Mouse (Mus musculus) granulocyte monocyte progenitor cell, adult 5-6 weeks (primary cell): Measurements from ENCODE around the gene Acsf2. TPM values are rescaled to one million over a fixed set of nuclear protein-coding genes. Genes with fewer than 3 reads are reported as not detected.
A peak's percentile ranks its signal among the peaks of the same experiment; 100 is the strongest.

Experiments used
- ATAC-seq: replicated peaks from 2 replicates; pipeline ENCODE4 v1.8.0; 2016; ENCODE audit warnings: mild to moderate bottlenecking, moderate TSS enrichment, inconsistent platforms; ENCODE audit not compliant: poor library complexity, severe bottlenecking
- total RNA-seq, 2 experiments: library from RNA; stranded (forward) in 1 of 2; stranded (reverse) in 1 of 2; fragments of 200-712, 200-1000 nt in 1 of 2; fragments of >200 nt in 1 of 2; fragmentation: Nextera tagmentation in 1 of 2; gene quantifications; 2 replicates each; pipeline ENCODE4 v1.2.3; 2014 to 2017

Gene Acsf2
- total RNA-seq, 2 experiments from 2014 or later = 2.1 to 12.9 TPM

DNA sequence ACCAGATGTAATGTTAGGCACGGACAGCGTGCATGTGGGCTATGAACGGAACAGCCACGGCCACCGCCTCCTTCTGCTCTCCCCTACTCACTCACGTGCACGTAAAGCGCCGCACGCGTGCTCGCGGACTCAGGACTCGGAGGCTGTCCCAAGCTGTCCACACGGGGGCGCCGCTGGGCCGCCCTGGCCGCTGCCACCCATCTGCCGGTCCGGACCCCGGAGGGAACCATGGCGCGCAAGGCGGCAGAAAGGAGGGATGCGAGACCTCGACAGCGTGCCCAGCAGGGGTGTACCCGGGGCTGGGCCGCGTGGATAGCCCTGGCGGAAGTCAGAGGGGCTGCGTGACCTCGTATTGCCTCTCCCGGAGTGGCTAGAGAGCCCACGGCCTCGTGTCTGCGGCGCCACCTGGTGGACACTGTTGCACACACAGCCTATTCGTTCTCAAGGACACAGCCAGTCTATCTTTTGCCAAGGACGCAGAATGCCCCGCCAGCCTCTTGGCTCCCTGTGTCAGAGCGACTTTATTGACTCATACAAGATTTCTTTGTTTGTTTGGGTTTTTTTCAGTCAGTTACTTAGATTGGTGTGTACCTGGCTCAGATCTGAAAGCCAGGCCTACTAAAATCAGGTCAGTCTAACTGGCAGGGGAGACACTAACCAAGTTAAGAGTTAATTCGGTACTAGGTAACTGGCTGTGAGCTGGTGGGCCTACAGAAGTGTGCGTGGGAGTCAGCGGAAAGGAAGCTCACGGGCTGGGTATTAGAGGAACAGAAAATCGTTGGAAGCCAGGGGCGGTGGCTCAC is 52.6 kb downstream of the Acsf2 start, which contains the start of gene Rsad1:
Rsad1 (minus strand) TSS at position 368 of the 803 bp plus-strand sequence.
- ATAC-seq = peak; percentile 90

DNA sequence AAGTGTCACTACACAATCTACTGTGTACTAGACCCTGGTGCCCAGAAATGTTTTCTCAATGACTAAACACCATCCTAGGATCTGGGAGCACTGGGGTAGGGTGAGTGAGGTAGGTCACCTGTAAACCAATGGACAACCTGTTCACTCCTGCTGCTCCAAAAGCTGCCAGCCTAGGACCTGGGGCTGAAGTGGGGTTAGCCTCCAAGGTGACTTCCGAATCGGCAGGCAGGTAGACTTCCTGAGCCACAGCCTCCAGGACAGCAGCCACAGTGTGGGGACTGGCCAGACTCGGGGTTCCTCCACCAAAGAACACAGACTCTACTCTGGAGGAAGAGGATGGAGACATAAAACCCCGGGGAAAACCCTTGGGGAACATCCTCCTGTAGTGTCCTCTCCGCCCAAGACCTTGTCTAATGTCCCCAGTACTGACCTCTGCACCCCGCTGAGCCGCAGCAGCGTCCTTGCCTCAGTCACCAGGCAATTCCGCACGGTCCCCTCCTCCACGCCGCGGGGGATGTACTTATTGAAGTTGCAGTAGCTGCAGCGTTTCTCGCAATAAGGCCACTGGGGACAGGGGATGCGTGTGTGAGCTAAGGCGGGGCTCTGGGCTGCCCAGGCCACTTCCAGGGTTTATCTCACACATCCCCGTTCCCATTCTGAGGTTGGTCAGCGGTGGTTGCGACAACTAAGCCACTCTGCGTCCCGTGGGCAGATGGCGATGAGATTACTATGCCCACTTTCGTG is 53.5 kb downstream of the Acsf2 start:
- ATAC-seq = peak; percentile 28

DNA sequence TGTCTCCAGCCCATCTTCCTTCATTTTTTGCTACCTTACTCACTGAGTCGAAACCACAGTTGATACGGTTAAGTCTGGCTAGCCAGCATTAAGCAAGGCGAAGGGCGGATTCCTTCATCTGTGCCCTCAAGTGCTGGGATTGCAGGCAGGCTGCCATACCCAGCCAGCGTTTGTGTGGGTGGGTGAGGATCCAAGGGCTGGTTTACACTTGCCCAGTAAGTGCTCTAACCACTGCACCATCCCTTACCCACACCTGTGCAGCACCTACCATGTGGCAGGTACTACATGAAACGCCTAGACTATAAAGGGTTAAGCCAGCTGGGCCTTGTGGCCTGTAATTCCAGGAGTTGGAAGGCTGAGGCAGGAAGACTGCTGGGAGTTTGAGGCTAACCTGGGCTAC is 54.4 kb downstream of the Acsf2 start:
- ATAC-seq = no peak

DNA sequence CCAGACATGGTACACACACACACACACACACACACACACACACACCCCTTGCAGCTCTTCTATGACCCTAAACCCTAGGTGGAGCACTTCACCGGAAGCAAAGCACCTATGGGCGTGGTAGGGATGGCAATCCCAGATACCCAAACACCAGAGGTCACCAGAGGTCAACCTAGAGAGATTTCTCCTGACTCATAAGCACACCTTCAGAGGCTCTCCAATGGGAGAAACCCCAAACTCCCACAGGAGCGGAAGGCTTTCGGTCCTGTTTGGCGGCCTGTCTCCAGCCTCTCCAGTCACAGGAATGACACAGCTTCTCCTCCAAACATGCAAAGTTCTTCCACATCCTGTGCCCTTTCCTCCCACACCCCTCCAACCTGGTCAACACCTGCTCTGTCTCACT is 55.3 kb downstream of the Acsf2 start:
- ATAC-seq = no peak

DNA sequence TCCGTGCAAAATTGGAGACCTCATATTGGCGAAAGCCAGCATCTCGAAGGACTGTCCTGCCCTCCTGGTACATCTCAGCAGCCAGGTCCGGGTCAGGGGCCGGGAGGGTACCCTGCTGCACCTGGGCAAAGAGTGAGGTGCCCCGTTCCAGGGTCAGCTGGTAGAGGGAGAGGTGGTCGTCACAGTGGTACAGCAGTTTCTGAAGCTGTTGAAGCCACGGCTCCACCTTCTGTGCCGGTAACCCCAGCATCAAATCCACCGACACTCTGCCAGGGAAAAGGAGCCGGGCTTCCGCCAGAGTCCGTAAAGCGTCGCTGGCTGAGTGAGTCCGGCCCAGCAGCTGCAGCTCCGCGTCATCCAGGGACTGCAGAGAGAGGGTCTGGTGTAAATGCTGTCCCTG is 57.2 kb downstream of the Acsf2 start:
- no peak for ATAC-seq

DNA sequence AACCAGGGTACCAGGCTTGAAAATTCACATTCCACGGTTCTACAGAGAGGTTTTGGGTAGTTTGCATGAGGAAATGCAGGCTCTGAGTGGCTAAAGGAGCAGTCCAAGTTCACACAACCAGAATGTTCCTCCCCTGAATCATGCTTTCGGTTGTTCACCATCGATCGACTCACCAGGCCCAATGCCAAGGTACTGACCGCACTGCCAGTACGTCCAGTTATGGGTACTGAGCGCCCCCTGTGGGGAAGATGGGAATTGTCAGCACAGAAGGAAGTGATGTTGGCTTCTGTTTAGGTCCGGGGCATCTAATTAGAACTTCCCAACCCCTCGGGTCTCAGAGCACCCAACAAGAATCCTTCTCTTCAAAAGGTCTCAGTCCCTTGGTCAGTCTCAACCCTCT is 57.7 kb downstream of the Acsf2 start:
- peak; percentile 67 for ATAC-seq

DNA sequence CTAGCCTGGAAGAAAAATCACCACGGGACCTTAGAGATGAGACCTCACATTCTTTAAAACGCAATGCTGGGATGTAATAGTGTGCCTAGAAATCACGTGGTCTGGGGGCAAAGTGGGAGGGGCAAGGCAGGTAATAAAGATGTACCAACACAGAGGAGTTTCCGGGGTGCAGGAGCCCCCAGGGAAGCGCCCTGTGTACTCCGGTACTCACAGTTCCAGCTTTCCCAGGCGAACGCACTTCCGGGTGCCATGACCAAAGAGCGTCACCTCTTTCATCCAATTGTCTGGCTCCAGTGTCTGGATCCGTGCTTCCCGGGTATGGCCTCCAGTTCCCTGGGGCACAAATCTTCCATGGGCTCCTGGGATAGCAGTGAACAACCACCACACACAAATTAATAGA is 58.3 kb downstream of the Acsf2 start:
- ATAC-seq = no peak

DNA sequence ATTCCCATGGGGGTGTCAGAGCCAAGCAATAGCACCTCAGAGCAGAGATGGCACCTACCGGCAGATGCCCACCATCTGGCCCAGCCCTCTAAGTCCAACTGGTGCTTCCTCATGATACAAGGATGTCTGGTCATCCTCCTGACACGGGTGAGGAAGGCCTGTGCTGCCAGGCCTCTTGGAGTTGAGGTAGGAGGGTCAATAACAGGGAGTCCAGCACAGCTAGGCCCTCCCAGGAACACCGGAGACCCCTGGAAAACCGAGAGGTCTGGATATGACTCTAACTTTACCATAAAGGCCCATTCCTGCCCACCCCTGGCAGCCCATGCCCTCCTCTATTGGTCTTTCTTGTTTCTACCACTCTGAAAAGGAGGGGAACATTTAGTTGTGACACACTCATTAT is 59.3 kb downstream of the Acsf2 start:
- ATAC-seq = no peak

DNA sequence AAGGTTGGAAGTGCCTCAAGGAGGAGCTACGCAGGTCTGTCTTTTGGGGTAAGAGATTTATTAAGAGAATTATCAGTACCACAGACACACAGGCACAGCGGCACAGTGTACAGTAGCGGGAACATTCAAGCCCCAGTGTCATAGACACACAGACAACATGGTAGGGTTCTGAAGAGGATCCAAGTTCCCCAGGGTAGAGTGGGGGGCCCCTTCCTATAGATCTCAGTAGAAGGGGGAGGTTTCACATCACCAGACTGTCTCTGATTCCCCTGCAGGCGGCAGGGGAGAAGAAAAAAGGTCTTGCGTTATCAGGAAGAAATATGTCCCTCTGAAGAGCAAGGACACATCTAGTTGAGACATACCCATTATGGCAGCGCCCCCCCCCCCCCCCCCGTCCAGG is 61.9 kb downstream of the Acsf2 start:
- no peak for ATAC-seq

DNA sequence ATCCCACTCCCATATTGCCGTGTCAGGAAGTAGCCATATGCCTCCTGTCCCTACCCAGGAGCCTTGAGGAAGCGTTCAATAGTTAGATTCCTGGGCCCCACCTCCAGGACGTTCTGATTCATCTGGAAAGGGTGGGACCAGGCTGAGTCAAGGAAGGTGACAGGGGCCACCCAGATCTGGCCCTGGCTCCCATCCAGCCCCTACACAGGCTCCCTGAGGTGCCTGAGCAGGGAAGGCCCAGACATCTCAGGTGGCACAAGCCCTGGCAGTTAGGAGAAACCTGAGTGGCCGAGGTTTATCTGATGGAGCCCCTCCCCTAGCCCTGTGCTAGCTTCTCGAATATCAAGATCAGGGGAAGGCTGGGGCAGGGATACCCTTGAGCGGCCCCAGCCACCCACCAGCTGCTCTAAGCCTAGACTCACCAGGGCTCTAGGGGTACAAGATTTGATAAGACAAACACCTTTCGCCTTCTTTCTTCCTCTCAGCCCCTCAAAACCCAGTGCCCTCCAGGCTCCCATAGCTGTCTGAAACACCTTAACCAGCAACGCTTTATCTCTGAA is 62.9 kb downstream of the Acsf2 start:
- ATAC-seq = no peak

DNA sequence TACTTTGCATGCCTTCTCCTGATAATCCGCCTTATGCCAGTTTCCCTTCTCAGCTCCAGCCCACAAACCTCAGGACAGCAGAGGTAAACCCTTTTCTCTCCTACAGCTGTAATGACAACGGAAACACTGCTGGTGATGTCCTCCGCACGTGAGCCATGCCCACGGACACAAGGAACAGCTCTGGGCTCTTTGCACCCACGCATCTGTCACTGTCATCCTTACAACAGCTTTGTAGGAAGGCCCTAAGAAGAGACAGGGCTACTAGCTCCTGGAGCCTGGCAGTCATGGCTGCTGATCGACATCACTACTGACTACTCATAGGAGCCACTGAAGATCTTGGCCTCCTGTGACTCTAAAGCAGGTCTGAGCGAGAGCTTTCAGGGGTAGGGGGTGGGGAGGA is 68.5 kb downstream of the Acsf2 start:
- ATAC-seq = no peak

DNA sequence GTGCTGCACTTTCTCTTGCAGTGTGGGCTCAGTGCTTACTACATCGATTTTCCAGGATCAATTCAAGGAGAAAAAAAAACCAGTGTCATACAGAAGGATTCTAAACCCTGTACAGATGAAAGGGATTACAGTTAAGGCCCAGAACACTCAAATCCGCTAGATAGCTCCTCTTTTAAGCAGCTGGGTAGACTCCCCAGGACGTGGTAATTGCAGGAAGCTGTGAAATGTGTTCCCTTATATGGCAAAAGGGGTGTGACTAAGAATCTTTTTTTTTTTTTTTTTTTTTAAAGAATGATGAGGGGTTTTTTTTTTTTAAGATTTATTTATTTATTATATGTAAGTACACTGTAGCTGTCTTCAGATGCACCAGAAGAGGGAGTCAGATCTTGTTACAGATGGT is 72.8 kb downstream of the Acsf2 start:
- ATAC-seq = no peak

DNA sequence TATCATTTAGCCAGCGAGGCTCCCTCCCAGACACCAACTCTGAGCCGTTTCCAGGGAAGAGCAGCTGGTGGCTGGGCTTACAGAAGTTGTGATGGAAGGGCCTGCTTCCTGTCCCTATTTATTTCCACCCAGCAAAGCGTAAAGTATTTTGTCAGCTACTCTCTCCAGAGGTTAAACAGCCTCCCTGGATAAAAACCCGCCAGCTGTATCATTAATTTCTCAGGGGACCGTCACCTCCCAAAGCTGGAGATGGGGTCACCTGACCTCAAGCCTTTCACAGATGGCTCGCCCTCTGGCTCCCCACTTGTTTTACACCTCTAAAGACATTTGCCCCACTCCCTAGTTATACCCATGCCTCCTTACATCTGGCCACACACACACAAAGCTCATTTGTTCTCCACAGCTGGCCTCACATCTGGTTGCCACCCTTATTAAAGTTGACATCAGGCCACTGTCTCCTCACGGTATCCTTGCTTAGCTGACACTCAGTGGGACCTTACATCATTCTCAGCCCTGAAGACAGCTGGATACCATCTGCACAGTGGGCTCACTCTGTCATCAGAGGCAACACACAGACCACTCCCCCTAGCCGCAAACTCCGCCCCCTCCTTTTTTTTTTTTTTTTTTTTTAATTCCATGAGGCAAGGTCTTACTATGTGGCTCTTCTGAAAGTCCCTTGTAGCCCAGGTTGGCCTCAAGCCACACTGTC is 75.3 kb downstream of the Acsf2 start:
- peak; percentile 72 for ATAC-seq

DNA sequence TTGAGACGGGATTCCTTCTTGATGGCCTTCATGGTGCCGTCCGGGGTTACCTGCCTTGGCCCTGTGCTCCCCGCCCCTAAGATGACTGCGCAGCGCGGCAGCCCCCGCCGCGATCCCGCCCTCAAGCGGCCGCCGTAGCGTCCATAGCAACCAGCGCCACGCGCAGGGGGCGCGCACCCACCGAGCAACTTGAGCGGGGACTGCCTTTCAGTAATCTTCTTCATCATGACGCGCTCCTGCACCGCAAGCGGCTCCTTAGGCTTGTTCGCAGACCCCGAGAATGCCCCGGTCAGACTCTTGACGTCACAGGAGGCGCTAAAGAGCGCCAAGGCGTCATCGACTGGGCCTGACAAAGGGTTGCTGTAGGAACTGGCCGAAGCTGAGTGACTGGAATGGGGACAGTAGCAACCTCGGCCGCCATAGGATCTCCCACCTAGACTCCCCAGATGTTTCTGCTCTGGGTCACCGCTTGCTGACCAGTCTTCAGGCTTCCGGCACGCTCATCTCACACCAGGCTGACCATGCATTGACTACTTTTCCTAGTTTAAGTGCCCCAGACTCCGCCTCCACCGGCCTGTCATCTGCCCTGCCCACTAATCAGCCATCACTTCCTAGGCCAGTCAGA is 80.3 kb downstream of the Acsf2 start, which contains the start of gene Mycbpap:
Mycbpap (minus strand) TSS at position 524 of the 625 bp plus-strand sequence.
- ATAC-seq = peak; percentile 88

DNA sequence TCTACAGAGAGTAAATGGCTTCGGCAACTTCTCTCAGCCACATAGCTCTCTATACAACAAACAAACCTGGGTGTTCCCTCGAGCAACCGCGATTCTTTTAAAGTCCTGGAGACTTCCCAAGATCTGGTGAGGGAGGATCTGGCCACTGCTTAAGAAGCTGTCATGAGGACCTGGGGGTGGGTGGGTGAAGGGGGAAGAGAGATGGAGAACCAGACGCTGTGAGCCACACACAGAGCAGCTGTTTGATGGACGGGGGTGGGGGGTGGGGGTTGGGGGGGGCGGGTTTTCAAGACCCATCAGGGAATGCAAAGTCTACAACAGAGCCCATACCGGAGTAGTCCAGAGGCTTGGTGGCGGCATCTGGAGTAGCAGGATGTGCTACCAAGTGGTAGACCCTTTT is 88.2 kb downstream of the Acsf2 start:
- ATAC-seq = no peak

DNA sequence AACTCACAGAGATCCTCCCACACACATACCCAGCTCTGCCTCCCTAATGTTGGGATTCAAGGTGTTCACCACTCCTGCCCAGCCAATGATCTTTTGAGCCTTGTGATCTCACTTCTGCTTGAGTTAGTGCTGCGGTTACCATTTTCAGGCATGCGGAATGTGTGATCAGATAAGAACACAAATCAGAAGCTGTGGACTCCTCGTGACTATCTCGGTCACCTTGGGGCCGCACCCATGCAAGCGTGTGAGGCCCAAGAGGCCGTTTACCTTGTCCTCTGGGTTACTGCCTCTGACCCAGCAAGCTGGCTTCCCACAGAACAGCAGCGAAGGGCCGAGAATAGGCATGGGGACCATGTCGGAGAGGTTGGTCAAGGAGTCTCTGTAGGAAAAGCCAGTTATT is 92.7 kb downstream of the Acsf2 start:
- ATAC-seq = no peak
